Mouse (Mus musculus): ENCODE measurements at regions not wholly inside any gene's neighbourhood (a gene's known extent, or its start where the extent isn't known, plus 50 kb on each side); places are given as distances from the start of the nearest gene placed in this dataset.
A peak's percentile ranks its signal among the peaks of the same experiment; 100 is the strongest.

GRCm38 (mm10) chr4:5206394-5207099, 413.4 kb upstream of the Impad1 start:
- DNase-seq (ENCODE audit: low spot score in 2 of 2): peak; percentile 27 to 82
- intact Hi-C loops (cut with DNase I): loop anchor here (5.0 kb wide), 1 partner anchor 434 kb away; no protein-coding TSS in a partner anchor

- DNase-seq (ENCODE audit: low spot score in 2 of 2): no peak
- intact Hi-C loops (cut with DNase I): loop anchor here (5.0 kb wide), 1 partner anchor 433 kb away; no protein-coding TSS in a partner anchor
These were observed 412.4 kb upstream of the Impad1 start for GRCm38 (mm10) chr4:5205328-5206208.

DNA sequence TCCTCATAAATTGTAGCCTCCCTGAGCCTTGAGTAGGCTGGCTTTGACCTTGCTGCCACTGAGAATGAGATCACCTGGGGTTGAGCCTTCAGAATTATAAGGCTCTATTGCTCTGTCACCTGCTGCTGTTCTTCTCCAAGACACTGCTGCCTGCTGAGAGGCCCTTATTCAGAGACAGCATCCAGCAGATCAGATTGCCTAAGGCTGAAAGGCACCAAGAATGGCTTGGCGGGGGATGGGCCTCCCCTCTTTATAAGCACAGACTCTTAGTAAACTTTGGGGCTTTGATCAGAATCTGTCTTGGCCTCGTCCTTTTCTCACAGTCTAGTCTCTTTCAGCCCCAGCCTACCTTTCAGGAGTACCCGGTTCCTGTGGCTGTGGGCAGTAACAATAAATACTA, 401.1 kb upstream of the Impad1 start:
- intact Hi-C loops (cut with DNase I): no loop called here

GRCm38 (mm10) chr4:5181591-5181990, 388.4 kb upstream of the Impad1 start:
- DNase-seq (ENCODE audit: low spot score in 2 of 2): peak in 1 of 2 experiments; percentile 16
- intact Hi-C loops (cut with DNase I): no loop called here

More for the DNA sequence above, 401.1 kb upstream of the Impad1 start:
- no peak for DNase-seq (ENCODE audit: low spot score in 2 of 2)

GRCm38 (mm10) chr4:5178991-5179693, 386.0 kb upstream of the Impad1 start:
- DNase-seq (ENCODE audit: low spot score in 2 of 2): peak in 1 of 2 experiments; percentile 16
- intact Hi-C loops (cut with DNase I): no loop called here

- DNase-seq (ENCODE audit: low spot score in 2 of 2): no peak
- intact Hi-C loops (cut with DNase I): no loop called here
These were observed 372.1 kb upstream of the Impad1 start for GRCm38 (mm10) chr4:5165263-5165662.

DNA sequence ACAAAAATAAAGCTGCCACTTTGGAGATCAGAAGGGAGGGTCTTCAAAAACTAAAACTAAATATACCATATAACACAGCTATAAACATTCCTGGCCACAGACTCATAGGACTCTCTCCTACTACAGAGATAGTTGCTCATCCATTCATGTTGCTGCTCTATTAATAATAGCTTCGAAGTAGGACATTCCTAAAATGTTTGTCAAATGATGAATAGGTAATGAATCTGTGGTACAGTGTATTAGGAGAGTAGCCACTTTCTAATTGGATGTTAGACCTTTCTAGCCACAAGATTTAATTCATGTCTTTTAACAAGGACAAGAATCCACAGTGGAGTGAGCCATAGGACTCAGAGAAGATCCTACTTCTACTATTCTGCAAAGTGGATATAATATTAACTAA, 367.8 kb upstream of the Impad1 start:
- intact Hi-C loops (cut with DNase I): no loop called here
- DNase-seq (ENCODE audit: low spot score in 2 of 2): no peak

- intact Hi-C loops (cut with DNase I): no loop called here
- DNase-seq (ENCODE audit: low spot score in 2 of 2): peak in 1 of 2 experiments; percentile 20
These were observed 337.6 kb upstream of the Impad1 start for GRCm38 (mm10) chr4:5130726-5131125.

DNA sequence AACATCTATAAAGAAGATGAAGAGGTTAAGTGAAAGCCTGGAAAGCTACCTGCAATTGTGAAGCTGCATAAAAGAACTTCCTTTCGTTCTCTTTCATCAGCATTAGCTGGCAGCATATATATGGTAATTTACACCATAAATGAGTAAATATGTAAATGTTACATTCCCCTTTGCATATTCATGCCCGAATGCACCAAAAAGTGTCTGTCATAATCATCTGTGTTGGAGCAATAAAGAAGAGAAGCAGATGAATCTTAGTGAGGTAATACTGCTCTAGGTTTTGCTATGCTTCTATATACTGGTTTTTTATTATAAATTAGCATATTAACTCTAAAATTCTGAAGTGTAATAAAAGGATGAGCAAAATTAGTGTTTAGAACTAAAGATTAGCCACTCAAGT, 332.9 kb upstream of the Impad1 start:
- no peak for DNase-seq (ENCODE audit: low spot score in 2 of 2)
- intact Hi-C loops (cut with DNase I): no loop called here

DNA sequence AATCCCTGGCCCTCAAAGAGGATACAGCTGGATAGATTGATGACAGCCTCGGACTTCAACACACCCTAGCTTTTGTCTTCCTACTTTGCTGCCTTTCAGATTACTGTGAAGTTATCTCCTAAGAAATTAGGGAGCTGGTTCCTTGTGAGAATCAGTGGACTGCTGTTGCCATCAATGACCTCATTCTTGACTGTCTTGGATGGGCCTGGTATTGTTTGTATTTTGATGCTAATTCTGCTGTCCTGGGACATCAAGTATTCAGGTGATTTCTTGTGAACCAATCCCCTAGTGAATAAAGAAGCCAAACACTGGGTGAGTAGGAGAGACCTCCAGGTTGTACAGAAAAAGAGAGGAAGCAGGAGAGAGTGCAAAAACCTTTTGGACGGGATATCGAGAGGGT, 305.3 kb upstream of the Impad1 start:
- intact Hi-C loops (cut with DNase I): no loop called here
- DNase-seq (ENCODE audit: low spot score in 2 of 2): no peak

GRCm38 (mm10) chr4:5078723-5079122, 285.6 kb upstream of the Impad1 start:
- no peak for DNase-seq (ENCODE audit: low spot score in 2 of 2)
- intact Hi-C loops (cut with DNase I): no loop called here

GRCm38 (mm10) chr4:5074754-5075153, 281.6 kb upstream of the Impad1 start:
- intact Hi-C loops (cut with DNase I): no loop called here
- peak; percentile 6 to 69 for DNase-seq (ENCODE audit: low spot score in 2 of 2)

DNA sequence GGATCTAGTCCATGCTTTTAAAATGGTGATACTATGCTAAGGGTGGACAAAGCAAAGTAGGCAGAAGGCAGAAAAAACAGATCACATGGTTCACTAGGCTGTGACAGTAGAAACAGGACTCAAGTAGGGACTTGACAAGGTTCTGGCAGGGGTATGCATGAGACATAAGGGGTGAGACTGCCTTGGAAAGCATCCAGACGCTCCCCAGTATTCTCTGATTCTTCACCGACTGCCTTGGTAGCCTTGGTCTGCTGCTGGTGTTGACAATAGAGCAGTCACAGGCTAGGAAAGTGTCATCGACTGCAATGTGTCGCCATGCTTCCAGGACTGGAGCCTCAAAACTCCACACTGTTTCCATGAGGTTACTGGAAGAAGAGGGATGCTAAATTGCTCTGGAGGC, 278.1 kb upstream of the Impad1 start:
- no peak for DNase-seq (ENCODE audit: low spot score in 2 of 2)

DNA sequence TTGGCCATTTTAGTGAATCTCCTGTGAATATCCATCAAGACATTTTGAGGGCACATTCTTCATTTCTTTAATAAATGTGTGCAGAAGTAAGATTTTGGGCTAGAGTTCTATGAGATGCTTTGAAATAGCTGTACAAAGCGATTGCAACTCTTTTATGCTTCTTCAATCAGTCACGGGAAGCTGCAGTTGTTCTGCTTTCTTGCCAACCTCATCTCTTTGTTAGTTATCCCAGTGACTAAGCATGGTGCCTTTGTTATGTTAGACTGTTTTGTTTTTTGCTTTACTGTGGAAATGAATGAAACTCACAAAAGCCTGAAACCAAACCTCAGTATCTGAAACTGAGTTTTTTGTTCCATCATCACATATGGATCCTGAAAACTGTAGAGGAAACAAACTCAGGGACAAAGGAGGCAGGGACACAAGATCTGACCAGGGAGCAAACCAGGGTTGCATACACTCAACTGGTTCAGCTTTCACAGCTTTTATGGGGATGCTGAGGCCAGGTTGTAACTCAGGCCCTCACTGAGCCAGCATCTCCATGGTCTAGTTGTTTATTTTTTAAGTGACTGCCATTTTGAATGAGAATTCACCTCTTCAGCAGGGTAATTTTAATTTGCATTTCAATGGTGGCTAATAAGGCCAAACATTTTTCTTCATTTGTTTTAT, 266.3 kb upstream of the Impad1 start:
- intact Hi-C loops (cut with DNase I): no loop called here

More for the DNA sequence above, 278.1 kb upstream of the Impad1 start:
- intact Hi-C loops (cut with DNase I): no loop called here

GRCm38 (mm10) chr4:5029929-5030328, 236.8 kb upstream of the Impad1 start:
- intact Hi-C loops (cut with DNase I): no loop called here

More for the DNA sequence above, 266.3 kb upstream of the Impad1 start:
- DNase-seq (ENCODE audit: low spot score in 2 of 2): no peak

DNA sequence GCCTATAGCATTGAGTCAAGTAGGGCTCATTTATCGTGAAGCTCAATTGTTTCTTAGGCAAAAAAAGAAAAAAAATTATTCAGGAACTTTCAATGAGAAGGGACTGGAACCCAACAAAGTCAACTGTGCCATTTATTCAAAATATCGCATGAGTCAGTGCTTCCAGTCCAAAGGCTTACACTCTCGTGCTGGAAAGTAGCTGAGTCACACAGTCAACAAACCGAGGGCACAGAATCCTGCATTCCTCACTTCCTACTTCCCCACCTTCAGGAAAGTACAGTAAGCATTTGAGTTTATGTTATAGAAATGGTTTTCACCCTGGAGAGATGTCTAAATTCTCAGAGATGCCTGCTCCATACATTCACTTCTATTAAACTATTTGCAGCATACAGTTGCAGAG, 194.3 kb upstream of the Impad1 start:
- DNase-seq (ENCODE audit: low spot score in 2 of 2): peak in 1 of 2 experiments; percentile 46
- intact Hi-C loops (cut with DNase I): no loop called here

More at GRCm38 (mm10) chr4:5029929-5030328, 236.8 kb upstream of the Impad1 start:
- DNase-seq (ENCODE audit: low spot score in 2 of 2): no peak

- DNase-seq (ENCODE audit: low spot score in 2 of 2): no peak
- intact Hi-C loops (cut with DNase I): no loop called here
These were observed 190.5 kb upstream of the Impad1 start for GRCm38 (mm10) chr4:4983474-4984194.

- DNase-seq (ENCODE audit: low spot score in 2 of 2): peak in 1 of 2 experiments; percentile 45
These were observed 178.7 kb upstream of the Impad1 start for GRCm38 (mm10) chr4:4971800-4972319.

GRCm38 (mm10) chr4:4948956-4949355, 155.8 kb upstream of the Impad1 start:
- intact Hi-C loops (cut with DNase I): no loop called here
- peak; percentile 10 to 62 for DNase-seq (ENCODE audit: low spot score in 2 of 2)

More at GRCm38 (mm10) chr4:4971800-4972319, 178.7 kb upstream of the Impad1 start:
- intact Hi-C loops (cut with DNase I): no loop called here

Measured in left cerebral cortex, postnatal 25 days (tissue).